Mouse (Mus musculus) cerebellum, adult 11 months (tissue): ENCODE data around the gene Fuk.
"Not testable (repeated sequence)": the region's sequence is repeated elsewhere in the genome, so short reads cannot be mapped to it uniquely, and the experiment has no call there.

Experiments
- DNase-seq: peaks from one replicate; pipeline ENCODE4 v3.0.0; 2022

Gene Fuk

DNA sequence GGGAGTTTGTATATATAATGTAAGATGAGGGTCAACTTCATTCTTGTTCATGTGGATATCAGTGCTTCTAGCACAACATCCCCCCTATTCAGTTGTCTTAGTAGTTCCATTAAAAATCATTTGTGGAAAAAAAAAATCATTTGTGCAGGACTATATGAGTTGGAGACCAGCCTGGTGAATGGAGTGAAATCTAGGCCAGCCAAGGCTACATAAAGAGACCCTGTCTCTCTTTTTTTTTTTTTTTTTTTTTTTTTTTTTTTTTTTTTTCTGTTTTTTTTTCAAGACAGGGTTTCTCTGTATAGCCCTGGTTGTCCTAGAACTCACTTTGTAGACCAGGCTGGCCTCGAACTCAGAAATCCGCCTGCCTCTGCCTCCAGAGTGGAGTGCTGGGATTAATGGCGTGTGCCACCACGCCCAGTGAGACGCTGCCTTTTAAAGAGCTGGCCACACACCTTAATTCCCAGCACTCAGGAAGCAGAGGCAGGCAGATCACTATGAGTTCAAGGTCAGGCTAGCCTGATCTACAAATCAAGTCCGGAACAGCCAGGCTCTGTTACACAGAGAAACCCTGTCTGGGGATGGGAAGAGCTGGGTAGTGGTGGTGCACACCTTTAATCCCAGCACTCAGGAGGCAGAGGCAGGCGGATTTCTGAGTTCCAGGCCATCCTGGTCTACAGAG is 40.8 kb downstream of the Fuk start:
- not testable (repeated sequence) for DNase-seq

DNA sequence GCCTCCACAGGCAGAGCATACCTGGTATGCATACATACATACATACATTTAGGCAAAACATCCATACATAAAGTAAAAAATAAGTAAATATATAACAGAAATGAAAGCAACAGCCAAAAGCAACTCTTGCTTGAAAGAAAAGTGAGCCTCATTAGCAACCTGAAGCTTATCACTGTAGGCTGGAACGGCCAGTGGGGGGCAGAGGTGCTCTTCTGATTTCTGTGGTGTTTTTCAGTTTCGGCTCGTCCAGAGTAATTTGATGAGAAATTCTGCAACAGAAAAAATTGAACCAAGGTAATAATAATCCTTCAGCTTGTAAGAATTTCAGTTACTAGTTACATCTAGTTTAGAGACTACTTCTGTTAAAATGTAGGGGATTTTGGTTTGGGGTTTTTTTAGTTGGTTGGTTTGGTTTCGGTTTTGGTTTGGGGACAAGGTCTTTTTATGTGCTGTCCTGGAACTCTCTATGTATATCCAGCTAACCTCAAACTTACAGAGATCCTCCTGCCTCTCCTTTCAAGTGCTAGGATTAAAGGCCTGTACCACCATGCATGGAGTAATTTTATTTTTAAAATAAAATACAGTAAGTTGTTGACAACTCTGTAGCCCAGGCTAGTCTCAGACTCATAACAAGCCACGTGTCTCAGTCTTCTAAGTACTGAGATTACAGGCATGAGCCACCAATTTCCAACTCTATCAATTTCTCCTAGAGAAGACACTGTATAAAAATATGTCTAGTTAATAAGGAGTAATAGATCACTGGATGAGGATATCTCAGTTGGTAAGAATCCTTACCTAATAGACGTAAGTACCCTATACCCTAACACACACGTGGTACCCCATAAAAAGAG is 42.4 kb downstream of the Fuk start:
- DNase-seq, result no peak

DNA sequence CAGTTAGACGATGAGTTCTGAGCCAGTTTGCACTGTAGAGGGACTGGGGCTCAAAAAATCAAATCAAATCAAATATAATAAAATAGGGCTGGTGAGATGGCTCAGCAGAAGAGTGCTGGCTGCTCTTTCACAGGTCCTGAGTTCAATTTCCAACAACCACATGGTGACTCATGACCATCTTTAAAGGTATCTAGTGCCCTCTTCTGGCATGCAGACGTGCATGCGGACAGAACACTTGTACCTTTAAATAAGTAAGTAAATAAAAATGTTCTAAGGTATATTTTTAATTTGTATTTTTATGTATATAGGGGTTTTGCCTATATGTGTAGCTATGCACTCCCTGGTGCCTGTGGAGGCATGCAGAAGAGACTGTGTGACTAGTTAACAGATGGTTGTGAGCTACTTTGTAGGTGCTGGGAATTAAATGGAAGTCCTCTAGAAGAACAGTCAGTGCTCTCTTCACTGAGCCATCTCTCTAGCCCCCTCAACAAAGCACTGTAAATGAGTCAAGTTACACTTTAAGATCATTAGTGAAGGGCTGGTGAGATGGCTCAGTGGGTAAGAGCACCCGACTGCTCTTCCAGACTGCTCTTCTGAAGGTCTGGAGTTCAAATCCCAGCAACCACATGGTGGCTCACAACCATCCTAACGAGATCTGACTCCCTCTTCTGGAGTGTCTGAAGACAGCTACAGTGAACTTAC is 45.4 kb downstream of the Fuk start:
- DNase-seq, result no peak

DNA sequence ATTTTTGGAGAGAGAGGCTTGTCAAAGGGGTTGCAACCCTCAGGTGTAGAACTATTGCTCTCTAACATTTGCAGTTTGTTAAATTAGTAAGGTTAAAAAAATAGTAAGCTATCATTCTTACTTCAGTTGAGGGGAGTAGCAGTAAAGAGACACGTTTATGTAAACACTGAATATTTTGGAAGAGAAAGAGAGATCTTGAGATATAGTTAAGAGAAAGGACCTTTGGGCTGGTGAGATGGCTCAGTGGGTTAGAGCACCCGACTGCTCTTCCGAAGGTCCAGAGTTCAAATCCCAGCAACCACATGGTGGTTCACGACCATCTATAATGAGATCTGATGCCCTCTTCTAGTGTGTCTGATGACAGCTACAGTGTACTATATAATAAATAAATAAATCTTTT is 46.2 kb downstream of the Fuk start:
- DNase-seq, result not testable (repeated sequence)

DNA sequence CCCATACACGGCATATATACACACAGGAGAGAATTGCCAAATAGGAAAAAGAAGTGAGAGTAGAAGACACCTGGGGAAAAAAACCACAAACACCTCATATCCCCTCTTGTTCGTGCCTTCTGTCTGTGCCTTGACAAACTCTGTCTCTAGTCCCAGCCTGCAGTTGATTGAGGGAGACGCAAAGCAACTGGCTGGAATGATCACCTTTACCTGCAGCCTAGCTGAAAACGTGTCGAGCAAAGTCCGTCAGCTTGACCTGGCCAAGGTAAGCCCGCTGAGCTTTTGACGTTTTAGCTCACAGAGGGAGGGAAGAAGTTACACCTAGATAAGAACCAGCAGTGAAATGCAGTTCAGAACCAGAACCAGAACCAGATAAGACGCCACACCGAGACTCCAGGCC is 51.1 kb downstream of the Fuk start:
- no peak for DNase-seq

DNA sequence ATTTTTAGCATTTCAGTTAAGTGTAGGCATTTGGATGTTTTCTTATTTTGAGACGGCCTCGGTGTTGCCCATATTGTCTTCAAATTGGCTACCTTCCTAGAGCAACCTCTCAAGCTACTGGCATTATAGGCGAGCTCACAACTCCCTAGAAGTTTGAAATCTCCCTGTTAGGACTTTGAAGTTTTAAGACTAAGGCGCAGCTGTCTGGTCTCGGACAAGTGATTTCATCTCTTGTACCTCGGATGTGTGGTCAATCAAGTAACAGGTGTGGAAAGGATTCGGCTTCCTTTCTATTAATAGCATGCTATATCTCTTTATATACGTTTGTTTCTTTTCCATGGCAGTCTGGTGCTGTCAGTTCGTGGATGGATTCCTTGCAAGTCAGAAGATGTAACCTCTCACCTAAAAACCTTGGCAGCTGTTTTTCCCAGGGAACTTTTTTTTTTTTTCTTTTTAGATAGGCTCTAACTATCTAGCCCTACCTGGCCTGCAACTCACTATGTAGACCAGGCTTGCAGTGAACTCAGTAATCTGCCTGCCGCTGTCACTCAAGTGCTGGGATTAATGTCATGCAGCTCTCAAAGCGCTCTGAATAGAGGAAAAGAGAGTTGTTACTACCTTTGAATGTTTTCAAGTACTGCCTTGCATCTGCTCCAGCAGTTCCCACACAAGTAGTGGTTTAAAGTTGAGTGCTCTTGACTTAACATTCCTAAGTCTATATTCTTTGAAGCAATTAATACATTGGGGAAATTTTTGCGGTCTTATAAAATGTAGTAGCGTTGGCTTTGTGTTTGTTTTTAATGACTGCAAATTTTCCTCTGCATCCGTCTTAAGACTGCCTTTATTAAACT is 54.4 kb downstream of the Fuk start:
- DNase-seq, result no peak

DNA sequence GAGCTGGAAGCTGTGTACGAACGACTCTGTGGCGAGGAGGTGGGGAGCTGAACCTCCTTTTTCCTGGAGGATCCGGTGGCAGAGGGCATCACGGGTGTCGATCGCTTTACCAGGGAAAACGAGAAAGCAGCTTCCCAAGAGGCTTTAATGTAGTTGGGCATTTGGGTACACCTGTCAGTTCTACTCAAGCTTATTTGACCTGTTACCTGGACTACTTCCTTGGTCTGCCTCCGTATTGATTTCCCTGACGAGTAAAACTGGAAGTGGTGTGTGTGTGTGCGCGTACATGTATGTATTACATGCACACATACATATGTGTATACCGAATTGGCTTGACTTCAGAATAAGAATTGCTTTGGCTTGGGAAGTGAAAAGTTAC is 55.1 kb downstream of the Fuk start:
- DNase-seq, result no peak

DNA sequence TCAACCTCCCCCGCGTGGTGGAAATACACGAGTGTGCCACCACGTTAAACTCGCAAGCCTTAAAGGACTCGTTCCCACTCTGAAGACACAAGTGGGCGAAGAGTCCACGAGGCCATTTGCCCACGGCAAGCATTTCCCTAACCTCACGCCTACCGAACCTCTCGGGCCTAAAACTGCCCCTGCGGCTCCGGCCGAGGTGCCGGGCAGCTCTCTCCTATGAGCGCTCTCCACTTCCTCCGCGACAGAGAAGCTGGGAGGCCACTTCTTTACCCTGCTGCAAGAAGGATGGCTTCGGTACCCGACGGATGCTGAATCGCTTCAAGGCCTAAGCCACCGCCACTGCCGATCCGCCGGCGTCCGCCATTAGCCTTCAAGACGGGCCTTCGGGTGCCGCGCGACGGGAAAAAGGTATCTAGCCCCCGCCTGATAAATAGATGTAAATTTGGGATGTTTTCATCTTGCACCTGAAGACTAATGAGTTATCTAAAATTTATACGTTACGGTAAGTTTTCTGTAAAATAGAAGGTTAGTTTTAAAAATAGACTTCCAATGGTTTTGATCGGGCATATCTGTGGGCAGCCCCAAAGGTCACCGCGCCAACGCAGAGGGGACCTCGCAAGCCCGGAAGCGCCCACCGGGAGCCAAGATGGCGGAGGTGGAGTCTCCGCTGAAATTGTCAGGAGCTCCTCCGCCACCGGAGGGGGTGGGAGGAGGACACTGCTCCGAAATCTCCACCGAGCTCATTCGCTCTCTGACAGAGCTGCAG is 55.7 kb downstream of the Fuk start, which contains the start of the genes Cog4 and Sf3b3:
TSS of gene Cog4 (plus strand) at position 196 of the 766 bp plus-strand sequence.
TSS of gene Sf3b3 (minus strand) at position 383 of the 766 bp plus-strand sequence.
- peak; percentile 85 for DNase-seq

DNA sequence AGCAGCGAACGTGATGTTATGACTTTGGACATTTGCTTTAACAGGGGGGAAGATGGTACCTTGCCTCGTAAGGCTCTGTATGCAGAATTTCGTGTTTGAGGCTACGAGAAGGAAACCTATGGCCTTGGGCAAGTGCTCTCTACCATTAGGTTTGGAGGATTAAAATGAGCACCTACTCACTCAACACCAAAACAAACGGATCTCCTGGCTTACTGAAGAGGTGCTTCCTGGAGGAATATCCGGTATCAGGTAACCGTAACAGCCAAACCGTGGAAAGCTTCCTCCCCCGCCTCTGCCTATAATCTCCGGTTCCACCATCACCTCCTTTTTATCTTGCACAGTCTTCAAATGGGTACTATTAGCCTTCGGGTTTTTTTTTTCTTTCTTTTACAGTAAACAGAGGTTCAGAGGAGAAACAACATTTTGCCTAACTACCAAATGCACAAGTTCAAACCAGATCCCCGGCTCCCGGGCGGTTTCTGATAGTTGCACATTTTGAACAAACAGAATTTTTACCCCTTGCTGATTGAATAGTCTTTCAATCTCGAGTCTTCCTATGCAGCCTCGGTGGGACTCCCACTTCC is 56.4 kb downstream of the Fuk start:
- no peak for DNase-seq

DNA sequence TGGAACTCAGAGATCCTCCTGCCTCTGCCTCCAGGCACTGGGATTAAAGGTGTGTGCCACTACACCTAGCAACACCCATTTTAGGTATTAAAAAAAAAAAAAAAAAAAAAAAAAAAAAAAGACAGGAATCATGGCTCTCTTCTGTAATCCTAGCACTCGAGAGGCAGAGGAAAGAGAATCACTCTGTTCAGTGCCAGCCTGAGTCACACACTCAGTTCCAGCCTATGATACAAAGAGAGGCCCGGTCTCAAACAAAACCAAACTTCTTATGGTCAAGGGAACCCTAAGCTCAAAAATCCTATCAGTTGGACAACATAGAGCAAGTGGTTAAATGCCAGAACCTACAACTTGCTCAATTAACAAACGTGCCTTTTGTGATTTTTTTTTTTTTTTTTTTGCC is 57.3 kb downstream of the Fuk start:
- DNase-seq, result no peak

DNA sequence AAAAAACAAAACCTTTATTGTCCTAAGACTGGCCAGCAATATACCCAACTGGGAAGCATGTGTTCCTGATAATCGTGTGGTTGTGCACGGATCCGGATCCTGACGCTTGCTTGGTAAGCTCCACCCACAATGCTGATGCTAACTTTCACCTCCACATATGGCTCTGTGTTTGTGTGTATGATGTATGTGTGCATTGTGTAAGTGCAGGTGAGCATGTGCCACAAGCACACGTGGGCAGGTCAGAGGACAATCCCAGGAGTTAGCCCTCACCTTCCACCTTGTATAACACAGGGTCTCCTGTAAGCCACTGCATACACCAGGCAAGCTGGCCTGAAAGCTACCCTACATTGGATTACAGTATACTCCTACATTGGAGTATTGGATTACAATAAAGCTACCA is 59.1 kb downstream of the Fuk start:
- no peak for DNase-seq

DNA sequence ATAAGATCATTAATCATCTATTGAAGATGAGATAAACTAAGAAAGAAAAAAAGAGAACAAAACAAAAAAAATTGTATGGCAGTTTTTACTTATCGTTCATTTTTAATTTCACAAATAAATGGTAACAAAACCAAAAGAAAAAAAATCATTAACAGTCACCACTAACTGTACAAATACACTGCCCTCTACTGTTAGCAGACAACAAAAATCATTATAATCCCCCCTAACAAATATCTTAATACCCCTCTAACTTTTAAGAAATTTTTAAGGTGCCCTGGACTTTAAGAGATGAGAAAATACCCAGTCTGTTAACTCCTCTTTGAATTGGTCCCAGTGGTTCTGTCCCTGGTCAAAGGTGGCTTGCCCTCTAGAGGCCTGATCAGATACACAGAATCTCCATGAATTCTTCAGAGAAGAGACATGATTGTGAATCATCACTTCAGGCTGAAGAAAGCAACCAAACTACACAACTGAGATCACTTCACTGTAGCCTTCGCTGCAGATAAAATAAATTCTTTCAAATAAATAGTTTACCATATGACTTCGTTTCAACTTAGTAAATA is 60.2 kb downstream of the Fuk start:
- DNase-seq, result no peak
